Mouse (Mus musculus) ES-E14 (cell line): ENCODE measurements around the gene Bmp2k. TPM values are rescaled to one million over a fixed set of nuclear protein-coding genes. Genes with fewer than 3 reads are reported as not detected.

Experiments used
- DNase-seq: peaks from one replicate; pipeline ENCODE4 v3.0.0-alpha.2; 2013; ENCODE audit warnings: low read depth, low spot score
- H3K27ac ChIP-seq: 2 replicates; pipeline ENCODE4 v1.5.1; 2012; ENCODE audit warnings: low read depth, mild to moderate bottlenecking, low read length, moderate library complexity, mixed read lengths; ENCODE audit not compliant: poor library complexity, insufficient read depth, severe bottlenecking
- H3K36me3 ChIP-seq: 2 replicates; pipeline ENCODE4 v1.6.1; 2012; ENCODE audit warnings: mild to moderate bottlenecking, low read length, moderate library complexity, mixed read lengths; ENCODE audit not compliant: control insufficient read depth, poor library complexity, insufficient read depth, severe bottlenecking
- H3K4me1 ChIP-seq, 2 experiments: fragments of 150-350 bp in 1 of 2; sonication (generic) in 1 of 2; 2 replicates each; pipeline ENCODE4 v1.6.1; 2012; ENCODE audit warnings: low read length in 2 of 2, mild to moderate bottlenecking in 1 of 2, mixed read lengths in 1 of 2; ENCODE audit not compliant: control insufficient read depth in 2 of 2, insufficient read depth in 2 of 2, poor library complexity in 1 of 2
- H3K4me3 ChIP-seq, 2 experiments: fragments of 150-350 bp in 1 of 2; sonication (generic) in 1 of 2; 2 replicates each; pipeline ENCODE4 v1.5.1; 2012; ENCODE audit warnings: low read length in 2 of 2, low read depth in 1 of 2, mild to moderate bottlenecking in 1 of 2, mixed read lengths in 1 of 2; ENCODE audit not compliant: insufficient read depth in 1 of 2, poor library complexity in 1 of 2, severe bottlenecking in 1 of 2
- H3K9ac ChIP-seq: 2 replicates; pipeline ENCODE4 v1.6.1; 2012; ENCODE audit warnings: low read depth, mild to moderate bottlenecking, low read length, mixed read lengths; ENCODE audit not compliant: poor library complexity, insufficient read depth, severe bottlenecking
- H3K9me3 ChIP-seq: fragments of 150-350 bp; sonication (generic); 2 replicates; pipeline ENCODE4 v1.6.1; 2012; ENCODE audit warnings: low read depth, mild to moderate bottlenecking, low read length; ENCODE audit not compliant: control insufficient read depth, insufficient read depth
- CHD2 ChIP-seq: IDR thresholded peaks from 2 replicates; pipeline ENCODE4 v1.6.1; 2014; ENCODE audit warnings: mild to moderate bottlenecking, low read depth, low read length, inconsistent platforms
- HCFC1 ChIP-seq: IDR thresholded peaks from 2 replicates; pipeline ENCODE4 v1.6.1; 2012; ENCODE audit warnings: low read length, inconsistent platforms, borderline replicate concordance; ENCODE audit not compliant: insufficient read depth
- MAFK ChIP-seq: IDR thresholded peaks from 2 replicates; pipeline ENCODE4 v1.6.1; 2014; ENCODE audit warnings: mild to moderate bottlenecking, low read depth, low read length, inconsistent platforms; ENCODE audit not compliant: insufficient read depth
- ZC3H11A ChIP-seq: IDR thresholded peaks from 2 replicates; pipeline ENCODE4 v1.6.1; 2012; ENCODE audit warnings: low read depth, mild to moderate bottlenecking, inconsistent platforms, low read length, borderline replicate concordance
- ZNF384 ChIP-seq: IDR thresholded peaks from 2 replicates; pipeline ENCODE4 v1.6.1; 2012; ENCODE audit warnings: low read depth, low read length, inconsistent platforms
- in situ Hi-C, 2 experiments: fragments of 600-800 bp; cut with MboI; formaldehyde crosslinking; loops; one replicate each; pipeline ENCODE4 v1.15.1; 2025; ENCODE audit warnings: low sequenced_read_pairs in 2 of 2, inconsistent platforms in 1 of 2; ENCODE audit not compliant: unreplicated experiment in 2 of 2
- total RNA-seq: library from RNA; depleted of rRNA; stranded (reverse); fragments of 300-350 nt; gene quantifications from 2 replicates; pipeline ENCODE4 v1.2.3, GENCODE M21; 2012

The Bmp2k gene
- total RNA-seq, 1 experiment: 7.1 TPM

- no peak overlapping the region for H3K4me3 ChIP-seq
- no peak overlapping the region for H3K9ac ChIP-seq
- TF ChIP-seq ZNF384: no peak
- TF ChIP-seq ZC3H11A: no peak
- no peak for TF ChIP-seq MAFK
- TF ChIP-seq CHD2: no peak
- no peak for TF ChIP-seq HCFC1
- in situ Hi-C loops: no loop called here
- no peaks in the 10 kb centered on the region for H3K9me3 ChIP-seq
- no peak overlapping the region for H3K27ac ChIP-seq
- no peaks in the 10 kb centered on the region for H3K36me3 ChIP-seq
- peaks cover 3 to 5% of the 10 kb centered on the region in 2 experiments; a peak in 2 of 4 replicates for H3K4me1 ChIP-seq
- no peak for DNase-seq
These were observed 15.5 kb upstream of the Bmp2k start for GRCm38 (mm10) chr5:96981987-96982386.

- H3K4me1 ChIP-seq: peaks cover 3 to 5% of the 10 kb centered on the region in 2 experiments; a peak in 2 of 4 replicates
- no peak overlapping the region for H3K27ac ChIP-seq
- H3K4me3 ChIP-seq: no peak overlapping the region
- no peaks in the 10 kb centered on the region for H3K36me3 ChIP-seq
- no peaks in the 10 kb centered on the region for H3K9me3 ChIP-seq
- no peak for DNase-seq
- TF ChIP-seq HCFC1: no peak
- no peak for TF ChIP-seq ZNF384
- TF ChIP-seq CHD2: no peak
- TF ChIP-seq ZC3H11A: no peak
- no peak for TF ChIP-seq MAFK
- H3K9ac ChIP-seq: no peak overlapping the region
- in situ Hi-C loops: no loop called here
These were observed 14.3 kb upstream of the Bmp2k start for GRCm38 (mm10) chr5:96983142-96983541.

GRCm38 (mm10) chr5:96986850-96987249 lies 10.6 kb upstream of the Bmp2k start:
- Histone ChIP-seq H3K36me3 (no peaks in the 10 kb centered on the region), H3K4me1 (peaks cover 2 to 3% of the 10 kb centered on the region in 2 experiments; a peak in 2 of 4 replicates), H3K27ac (no peak overlapping the region; the same call in 1 of the 2 replicates), H3K9ac (no peak overlapping the region), H3K4me3 (no peak overlapping the region), H3K9me3 (no peaks in the 10 kb centered on the region)
- TF ChIP-seq ZNF384: no peak
- no peak for TF ChIP-seq MAFK
- TF ChIP-seq HCFC1: no peak
- no peak for TF ChIP-seq CHD2
- TF ChIP-seq ZC3H11A: no peak
- in situ Hi-C loops: no loop called here
- DNase-seq: no peak

- Histone ChIP-seq H3K4me3 (no peak overlapping the region), H3K27ac (no peak overlapping the region), H3K9me3 (no peaks in the 10 kb centered on the region), H3K4me1 (peaks cover 0 to 3% of the 10 kb centered on the region in 2 experiments; a peak in 2 of 4 replicates), H3K36me3 (no peaks in the 10 kb centered on the region), H3K9ac (no peak overlapping the region)
- DNase-seq: no peak
- in situ Hi-C loops: no loop called here
- TF ChIP-seq ZC3H11A: no peak
- no peak for TF ChIP-seq MAFK
- TF ChIP-seq HCFC1: no peak
- no peak for TF ChIP-seq ZNF384
These were observed 8.6 kb upstream of the Bmp2k start for GRCm38 (mm10) chr5:96988880-96989279.

- no peak overlapping the region for H3K9ac ChIP-seq
- no peak for DNase-seq
- in situ Hi-C loops: no loop called here
- no peaks in the 10 kb centered on the region for H3K36me3 ChIP-seq
- H3K4me3 ChIP-seq: no peak overlapping the region
- TF ChIP-seq MAFK (no peak), HCFC1 (no peak), ZC3H11A (no peak), CHD2 (no peak), ZNF384 (no peak)
- no peaks in the 10 kb centered on the region for H3K9me3 ChIP-seq
- H3K4me1 ChIP-seq: peaks cover 0 to 3% of the 10 kb centered on the region in 2 experiments; a peak in 2 of 4 replicates
- no peak overlapping the region for H3K27ac ChIP-seq
These were observed 6.3 kb upstream of the Bmp2k start for GRCm38 (mm10) chr5:96991156-96991555.
